Mouse (Mus musculus) heart, postnatal 36 days (tissue): Measurements from ENCODE around the gene Med29. TPM values are rescaled to one million over a fixed set of nuclear protein-coding genes. Genes with fewer than 3 reads are reported as not detected.

Source experiments
- DNase-seq, 2 experiments: peaks; one replicate each; pipeline ENCODE4 v3.0.0; 2021 to 2022
- intact Hi-C: fragments of 180-260 bp; cut with DNase I; formaldehyde crosslinking; loops from one replicate; pipeline ENCODE4 v1.15.1; 2025
- total RNA-seq, 2 experiments: library from RNA; stranded (reverse); gene quantifications; 2 replicates each; pipeline ENCODE4 v1.2.3; 2021

Med29 gene
- total RNA-seq = 10 to 100 TPM; 18.2 to 20.1 TPM

DNA sequence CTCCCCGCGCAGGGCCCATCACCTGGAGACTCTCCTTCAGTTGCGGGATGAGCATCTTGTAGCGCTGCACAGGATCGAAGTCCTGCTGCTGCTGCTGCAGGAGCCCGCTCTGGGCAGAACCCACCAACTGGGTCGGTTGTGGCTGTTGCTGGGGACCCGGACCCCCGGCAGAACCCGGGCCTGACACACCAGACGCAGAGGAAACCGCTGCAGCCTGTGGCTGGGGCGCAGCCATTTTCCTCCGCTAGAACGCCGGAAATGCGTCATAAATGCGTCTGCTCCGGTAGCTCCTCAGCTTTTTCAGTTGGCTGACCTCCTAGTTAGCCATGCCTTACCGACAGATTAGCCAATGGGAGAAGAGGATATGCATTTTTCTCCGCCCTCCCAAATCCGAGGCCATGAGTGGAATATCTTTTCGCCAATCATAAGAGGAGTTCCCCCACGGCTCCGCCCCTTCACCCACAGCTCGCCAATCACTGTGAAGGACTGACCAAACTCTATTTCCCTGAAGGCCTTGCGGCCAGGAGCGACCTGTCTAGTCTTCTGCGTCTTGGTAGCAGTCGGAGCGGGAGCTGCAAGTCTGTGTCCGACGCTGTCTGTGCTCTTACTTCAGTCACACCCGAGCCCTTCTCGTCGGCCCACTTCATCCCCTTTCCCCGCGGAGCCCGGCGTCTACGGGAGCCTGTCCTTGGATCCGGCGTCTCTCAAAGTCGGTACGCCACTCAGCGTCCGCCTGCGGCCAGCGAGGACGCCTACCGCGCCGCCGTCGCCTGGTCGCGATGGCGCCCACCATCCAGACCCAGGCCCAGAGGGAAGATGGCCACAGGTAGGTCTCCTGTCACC lies at the start of gene Med29, which contains the start of gene Paf1:
Med29 (minus strand) TSS at position 280 of the 843 bp plus-strand sequence.
Paf1 (plus strand) TSS at position 523 of the 843 bp plus-strand sequence.
- peak; percentile 91 to 93 for DNase-seq
- intact Hi-C loops = loop anchor here (2.0 kb wide), 1 partner anchor 42 kb away; no protein-coding TSS in a partner anchor

DNA sequence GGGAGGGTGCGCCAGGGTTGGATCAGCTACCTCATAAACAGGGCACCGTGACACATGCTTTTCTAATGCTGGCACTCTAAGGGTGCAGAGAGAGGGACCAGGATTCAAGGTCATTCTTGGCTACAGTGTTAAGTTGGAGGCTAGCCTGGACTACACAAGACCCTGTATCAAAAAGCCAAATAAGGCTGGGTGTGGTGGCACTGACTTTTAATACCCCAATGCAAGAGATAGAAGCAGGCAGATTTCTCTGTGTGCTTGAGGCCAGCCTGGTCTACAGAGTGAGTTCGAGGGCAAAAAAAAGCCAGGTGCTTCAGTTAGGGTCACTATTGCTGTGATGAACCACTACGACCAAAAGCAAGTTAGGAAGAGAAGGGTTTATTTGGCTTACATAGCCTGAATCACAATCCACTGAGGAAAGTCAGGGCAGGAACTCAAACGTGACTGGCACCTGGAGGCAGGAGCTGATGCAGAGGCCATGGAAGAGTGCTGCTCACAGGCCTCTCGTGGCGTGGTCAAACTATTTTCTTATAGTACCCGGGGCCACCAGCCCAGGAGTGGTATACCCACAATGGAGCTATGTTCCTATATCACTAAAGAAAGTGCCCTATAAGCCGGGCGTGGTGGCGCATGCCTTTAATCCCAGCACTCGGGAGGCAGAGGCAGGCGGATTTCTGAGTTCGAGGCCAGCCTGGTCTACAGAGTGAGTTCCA lies 49.4 kb upstream of the Med29 start:
- intact Hi-C loops = no loop called here
- DNase-seq = no peak

DNA sequence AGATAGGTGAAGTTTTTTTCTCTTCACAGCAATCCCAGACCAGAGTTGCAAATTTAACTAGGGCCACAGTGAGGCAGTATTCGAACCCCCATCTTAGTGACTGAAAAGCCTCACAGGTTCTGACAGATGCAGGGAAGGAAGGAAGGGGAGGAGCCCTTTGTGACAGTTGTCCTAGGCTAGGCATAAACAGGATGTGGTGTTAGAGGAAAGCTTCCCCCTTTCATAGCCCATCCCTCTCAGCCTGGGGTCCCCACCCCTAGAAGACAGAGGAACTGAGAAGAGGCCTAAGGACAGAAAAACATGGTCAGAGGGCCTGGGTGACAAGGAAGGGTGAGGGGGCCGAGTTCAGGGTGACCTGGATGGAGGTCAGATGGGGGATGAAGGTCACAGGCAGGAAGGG lies 48.2 kb upstream of the Med29 start:
- peak; percentile 34 to 38 for DNase-seq
- intact Hi-C loops = no loop called here

DNA sequence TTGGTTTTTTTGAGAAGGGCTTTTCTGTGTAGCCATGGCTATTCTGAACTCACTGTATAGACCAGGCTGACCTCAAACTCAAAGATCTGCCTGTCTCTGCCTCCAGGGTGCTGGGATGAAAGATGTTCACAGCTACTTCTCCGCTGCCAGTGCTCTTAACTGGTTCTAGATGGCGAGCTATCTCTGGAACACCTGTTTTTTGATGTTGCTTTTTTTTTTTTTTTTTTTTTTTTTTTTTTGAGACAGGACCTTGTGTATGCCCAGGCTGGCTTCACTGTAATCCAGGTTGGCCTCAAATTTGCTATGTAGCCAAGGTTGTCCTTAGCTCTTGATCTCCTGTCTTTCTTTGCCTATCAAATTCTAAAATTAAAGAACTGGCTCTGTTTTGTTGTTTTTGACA lies 46.3 kb upstream of the Med29 start:
- intact Hi-C loops = no loop called here
- no peak for DNase-seq

DNA sequence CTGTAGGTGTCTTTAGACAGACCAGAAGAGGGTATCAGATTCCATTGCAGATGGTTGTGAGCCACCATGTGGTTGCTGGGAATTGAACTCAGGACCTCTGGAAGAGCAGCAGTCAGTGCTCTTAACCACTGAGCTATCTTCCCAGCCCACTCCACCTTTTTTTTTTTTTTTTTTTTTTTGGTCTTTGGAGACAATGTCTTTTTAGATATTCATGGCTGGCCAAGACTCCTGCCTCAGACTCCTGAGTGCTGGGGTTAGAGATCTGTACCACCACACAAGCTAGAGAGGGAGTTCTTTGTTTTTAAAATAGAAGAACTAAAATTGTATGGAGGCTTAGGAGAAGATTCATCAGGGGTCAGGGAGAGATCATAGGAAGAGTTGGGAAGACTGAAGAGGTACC lies 45.5 kb upstream of the Med29 start:
- intact Hi-C loops = loop anchor here (2.0 kb wide), 1 partner anchor 163 kb away; no protein-coding TSS in a partner anchor

DNA sequence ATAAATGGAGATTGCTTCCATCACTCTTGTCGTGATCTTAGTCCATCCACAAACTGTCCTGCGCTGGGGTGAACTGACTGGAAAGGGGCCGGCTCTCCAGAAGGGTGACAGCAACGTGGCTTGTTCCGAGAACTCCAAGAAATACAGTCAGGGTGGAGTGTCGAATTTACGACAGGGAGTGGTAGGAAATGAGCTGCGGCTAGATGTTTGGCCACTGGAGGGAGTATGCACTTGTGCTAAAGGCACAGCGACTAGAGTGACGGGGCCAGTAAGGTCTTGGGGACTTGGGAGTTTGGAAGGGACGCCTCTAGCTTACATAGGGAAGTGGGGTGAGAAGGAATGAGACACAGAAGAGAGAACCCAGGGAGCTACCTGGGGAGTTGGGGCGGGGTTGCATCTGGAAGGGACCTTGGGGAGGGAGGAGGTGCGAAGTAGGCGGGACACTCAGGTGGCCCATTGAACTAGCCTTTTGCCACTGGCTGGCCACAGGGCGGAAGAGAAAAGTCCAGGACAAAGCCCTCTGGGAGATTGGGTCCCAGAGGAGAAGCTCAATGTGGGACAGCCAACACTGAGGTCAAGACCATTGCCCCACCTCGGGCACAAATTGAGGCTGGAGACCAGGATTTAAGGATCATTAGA lies 44.5 kb upstream of the Med29 start, which contains the start of gene Gmfg:
Gmfg (plus strand) TSS at position 516 of the 639 bp plus-strand sequence.
- DNase-seq = peak in 1 of 2 experiments; percentile 75
- intact Hi-C loops = loop anchor here (2.0 kb wide), 1 partner anchor 164 kb away; no protein-coding TSS in a partner anchor

More for the DNA sequence above, 45.5 kb upstream of the Med29 start:
- DNase-seq = no peak

DNA sequence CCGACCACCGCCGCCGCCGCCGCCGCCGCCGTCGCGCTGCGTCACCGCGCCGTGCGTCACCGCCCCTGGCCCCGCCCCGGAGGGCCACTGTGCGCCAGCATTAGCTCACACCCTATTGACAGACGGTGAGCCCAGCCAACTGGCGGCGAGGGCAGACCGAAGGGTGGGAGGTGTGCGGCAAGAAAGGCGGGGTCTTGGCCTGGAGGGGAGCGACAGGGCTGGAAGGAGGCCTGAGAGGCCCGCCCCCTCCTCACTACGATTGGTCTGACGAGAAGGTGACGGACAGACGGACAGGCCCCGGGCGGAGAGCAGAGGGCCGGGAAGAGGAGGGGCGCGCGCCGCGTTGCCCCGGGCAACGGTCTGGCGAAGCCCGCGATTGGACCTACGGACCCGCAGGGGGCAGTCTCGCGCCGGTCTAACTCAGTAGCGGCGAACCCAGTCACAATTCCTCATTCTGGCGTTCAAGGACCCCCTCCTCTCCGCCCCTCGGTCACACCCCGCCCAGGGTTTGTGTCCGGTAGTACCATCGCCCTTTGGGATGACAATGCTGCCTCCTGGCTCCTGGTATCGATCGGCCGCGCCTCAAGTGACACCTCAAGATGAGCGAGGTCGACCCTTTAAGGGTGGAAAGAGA lies 43.9 kb upstream of the Med29 start:
- intact Hi-C loops = loop anchor here (2.0 kb wide), 1 partner anchor 164 kb away; no protein-coding TSS in a partner anchor
- peak; percentile 99 to 100 for DNase-seq

DNA sequence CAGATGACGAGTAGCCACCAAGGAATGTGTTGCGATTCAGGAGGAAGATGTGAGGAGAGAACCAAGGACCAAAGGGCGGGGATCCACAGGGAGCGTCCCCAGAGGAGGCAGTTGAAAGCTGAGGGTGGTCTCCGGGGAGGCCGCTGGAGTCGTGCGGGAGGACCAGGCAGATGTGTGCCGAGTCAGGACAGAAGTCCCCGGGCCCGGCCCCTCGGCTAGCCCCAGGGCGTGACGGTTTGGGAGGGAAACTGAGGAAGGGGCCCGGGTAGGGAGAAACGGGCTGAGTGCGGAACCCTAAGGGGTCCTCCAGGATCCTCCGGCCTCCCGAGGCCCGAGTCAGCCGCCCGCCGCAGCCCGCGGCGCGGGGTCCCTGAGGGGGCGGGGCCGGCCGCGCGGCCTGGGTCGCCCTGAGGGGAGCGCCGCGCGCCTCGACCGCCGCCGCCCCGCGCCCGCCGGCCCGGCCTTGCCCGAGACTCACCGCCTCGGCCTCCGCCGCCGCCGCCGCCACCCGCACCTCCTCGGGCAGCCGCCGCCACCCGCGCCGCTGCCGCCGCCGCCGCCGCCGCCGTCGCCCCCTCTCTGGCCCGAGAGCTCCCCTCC lies 43.3 kb upstream of the Med29 start:
- intact Hi-C loops = loop anchor here (2.0 kb wide), 2 partner anchors 43 to 165 kb away; partner anchors contain the start of genes Med29 and Paf1
- no peak for DNase-seq

DNA sequence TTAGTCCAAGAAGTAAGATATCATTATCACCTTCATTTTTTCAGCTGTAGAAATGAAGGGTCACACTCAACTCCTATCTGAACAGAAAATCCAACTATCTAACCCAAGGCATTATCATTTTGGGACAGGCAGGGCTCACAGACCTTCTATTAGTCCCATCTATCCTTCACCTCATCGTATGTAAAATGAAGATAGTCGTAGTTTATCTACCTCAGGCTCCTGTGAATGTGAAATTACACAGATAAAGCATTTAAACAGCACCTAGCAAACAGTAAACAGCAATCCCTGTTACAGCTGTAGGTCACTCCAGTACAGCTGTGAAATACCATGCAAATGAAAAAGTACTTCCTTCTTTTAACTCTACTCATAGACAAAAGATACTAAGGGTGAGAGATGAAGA lies 39.7 kb upstream of the Med29 start:
- no peak for DNase-seq
- intact Hi-C loops = no loop called here

DNA sequence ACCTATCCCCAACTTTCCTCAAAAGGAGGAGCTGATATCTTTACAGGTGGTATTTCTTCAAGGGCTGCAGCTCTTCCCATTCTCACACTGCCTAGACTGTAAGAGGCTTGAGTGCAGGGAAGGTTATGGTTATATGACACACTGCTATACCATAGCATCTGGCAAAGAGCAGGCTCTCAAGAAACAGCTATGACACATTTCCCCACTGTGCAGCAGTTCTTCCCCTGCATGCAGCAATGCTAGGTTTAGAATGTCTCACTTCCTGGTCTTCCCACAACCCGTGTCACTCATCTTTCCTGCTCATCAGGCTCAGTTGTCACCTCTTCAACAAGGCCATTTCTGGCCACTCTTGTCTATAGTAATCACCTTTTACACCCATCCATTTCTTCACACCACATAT lies 38.0 kb upstream of the Med29 start:
- DNase-seq = no peak
- intact Hi-C loops = no loop called here

DNA sequence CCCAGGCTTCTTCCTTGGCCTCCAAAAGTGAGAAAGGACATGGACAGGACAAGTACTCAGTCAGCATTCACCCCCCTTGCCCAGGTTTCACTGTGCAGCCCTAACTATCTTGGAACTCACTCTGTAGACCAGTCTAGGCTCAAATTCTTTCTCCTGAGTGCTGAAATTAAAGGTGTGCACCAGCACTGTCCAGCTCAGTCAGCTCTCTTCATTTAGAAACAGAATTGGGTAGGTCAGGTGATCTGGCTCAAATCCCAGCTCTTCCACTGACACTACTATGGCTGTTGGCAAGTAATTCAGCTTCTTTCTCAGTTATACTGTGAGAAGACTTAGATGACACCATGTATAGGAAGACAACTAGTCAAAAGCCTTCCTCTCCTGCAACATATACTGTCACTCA lies 35.2 kb upstream of the Med29 start:
- intact Hi-C loops = no loop called here
- no peak for DNase-seq

DNA sequence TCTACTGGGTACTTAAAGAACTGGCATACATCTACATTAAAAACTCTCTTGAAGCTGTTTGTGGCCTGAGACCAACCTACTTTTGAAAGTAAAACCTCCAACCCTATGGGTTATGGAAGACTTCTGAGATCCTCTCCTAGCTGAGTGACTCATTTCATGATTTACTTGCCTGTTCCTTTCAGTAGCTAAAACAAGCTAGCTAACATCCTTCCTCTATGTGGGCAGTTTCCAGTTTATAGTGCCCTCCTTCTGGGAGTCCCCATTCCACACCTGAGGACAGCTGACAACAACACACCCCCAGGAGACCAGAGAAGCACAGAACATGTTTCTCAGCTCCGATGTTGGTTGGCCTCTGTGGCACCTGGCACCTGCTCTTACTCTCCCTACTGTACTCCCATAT lies 30.5 kb upstream of the Med29 start:
- no peak for DNase-seq
- intact Hi-C loops = no loop called here

DNA sequence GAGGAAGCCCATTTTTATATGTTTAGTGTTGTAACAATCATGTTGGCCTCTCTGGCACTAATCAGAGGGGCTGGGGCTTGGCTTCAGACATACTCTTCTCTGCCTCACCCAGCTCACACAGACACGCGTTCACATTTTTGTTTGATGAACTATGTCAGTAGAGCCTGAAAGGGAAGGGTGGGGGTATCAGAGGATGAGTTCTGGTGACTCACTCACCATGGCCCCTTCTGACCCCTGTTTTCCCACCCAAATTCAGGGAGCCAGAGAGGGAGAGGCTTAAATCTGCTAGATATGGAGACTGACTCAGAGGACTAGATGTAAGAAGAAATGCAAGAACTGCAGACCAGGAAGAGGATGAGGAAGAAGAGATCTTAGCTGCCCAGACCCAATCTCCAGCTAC lies 26.9 kb upstream of the Med29 start:
- DNase-seq = no peak

DNA sequence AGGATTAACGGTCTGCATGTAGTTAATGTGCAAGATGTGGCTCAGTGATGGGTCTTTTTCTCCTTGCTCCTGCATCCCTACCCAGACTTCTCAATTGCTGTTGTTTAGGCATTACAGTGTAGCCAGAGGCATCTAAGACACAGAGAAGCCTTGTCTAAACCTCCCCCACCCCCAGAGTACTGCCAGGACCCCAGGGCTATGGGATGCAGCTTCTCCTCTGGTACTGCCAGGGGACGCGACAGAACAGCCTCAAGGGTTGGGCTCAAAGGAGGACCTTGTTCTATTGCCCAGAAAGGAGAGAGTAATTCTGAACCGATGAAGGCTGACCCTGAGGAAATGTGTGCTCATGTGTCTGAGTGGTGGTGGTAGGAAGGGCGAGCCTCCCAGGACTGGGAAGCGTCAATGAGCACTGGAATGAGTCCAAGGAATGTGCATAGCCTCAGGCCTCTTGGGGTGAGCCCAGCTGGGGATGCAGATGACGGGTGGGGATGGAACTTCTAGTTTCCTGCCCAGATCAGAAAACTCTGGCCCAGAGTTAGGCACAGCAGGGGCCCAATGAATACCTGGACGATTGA lies 25.7 kb upstream of the Med29 start:
- intact Hi-C loops = no loop called here
- peak; percentile 61 to 65 for DNase-seq

More for the DNA sequence above, 26.9 kb upstream of the Med29 start:
- intact Hi-C loops = no loop called here

DNA sequence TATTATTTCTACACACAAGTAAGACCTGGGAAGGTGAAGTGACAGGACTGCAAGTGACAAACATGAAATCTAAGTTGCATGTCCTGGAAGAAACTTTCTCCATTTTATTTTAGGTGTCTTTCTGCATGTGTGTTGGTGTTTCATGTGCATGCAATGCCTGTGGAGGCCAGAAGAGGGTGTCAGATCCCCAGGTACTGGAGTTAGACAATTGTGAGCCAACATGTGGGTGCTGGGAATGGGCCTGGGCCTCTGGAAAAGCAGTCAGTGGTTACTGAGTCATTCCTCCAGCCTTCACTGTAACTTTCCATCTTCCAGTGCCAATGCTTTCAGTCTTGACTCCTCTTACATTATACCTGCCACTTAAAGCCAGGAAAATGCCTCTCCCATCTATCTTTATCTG lies 24.9 kb upstream of the Med29 start:
- DNase-seq = no peak
- intact Hi-C loops = no loop called here

DNA sequence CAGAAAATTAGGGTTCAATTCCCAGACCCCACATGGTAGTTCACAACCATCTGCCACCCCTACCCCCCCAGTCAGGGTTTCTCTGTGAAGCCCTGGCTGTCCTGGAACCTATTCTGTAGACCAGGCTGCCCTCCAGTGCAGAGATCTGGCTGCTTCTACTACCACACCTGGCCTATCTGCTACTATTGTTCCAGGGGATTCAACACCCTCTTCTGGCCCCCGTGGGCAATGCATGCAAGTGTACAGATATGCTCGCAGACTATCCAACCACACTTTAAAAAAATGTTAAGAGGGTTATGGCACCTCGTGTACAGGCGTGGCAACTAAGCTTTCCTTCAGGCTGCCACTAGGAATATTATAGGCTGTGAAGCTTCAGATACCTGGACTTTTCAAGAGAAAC lies 20.3 kb upstream of the Med29 start:
- DNase-seq = no peak
- intact Hi-C loops = no loop called here

DNA sequence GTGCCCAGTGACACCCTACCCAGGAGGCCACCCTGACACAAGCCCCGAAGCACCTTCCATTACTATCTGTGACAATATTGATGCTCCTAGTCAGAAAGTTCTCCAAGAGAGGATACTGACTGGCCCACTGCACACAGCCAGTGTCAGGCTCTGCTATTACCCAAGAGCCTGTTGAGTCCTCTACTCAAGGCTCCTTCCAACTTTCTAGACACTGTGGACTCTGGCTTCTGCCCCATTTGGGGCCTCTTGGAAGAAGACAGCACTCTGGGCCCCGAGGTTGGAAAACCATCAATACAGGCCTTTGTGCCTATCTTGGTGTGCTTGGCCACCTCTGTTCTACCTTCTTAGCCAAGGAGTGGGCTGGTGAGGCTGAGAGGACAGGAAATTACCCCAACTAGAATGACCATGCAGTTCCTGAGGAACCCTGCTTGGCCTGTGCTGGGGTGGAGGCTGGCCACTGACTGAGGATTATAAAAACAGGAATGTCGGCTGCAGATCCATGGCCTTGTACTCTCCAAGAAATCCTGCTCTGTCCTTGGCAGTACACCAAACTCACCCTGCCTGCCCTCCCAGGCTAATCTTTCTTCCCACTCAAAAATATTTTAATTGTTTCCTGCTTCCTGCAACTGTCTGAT lies 18.4 kb upstream of the Med29 start:
- peak; percentile 65 for DNase-seq
- intact Hi-C loops = no loop called here

DNA sequence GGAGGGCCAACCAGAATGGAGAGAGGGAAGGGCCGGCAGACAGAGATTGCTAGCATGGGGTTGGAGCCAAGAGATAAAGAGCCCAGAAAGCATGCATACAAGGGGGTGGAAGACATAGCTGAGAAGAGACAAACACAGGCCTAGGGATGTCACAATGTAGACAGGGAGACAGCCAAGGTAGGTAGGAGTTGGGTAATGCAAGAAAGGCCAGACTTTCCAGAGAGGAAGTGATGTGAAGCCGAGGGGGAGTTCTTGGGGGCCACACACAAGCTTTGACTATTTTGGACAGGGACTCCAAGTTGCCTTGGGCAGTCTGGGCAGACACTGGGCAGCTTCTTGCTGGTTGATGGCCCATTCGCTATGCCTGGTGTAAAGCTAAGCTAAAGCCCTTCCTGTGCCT lies 9.4 kb upstream of the Med29 start:
- intact Hi-C loops = no loop called here
- DNase-seq = no peak

DNA sequence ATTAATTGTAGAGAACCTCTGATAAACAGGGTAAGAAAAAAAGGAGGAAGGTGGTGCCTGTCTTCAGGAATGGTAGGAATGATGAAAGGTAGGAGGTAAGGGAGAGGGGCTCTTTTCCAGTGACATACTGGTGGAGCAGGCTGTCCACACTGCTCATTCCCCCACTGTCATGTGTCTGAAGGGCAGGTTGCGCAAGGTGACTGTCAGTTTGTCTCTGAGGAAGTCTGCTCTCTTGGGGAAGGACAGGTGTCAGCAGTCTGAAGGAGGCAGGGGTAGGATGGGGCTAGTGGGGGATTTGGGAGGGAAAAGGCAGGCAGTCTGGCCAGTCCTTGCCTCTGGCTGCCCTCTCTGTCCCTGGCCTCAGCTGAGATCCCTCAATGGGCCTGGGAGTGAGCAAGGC lies 8.5 kb upstream of the Med29 start:
- intact Hi-C loops = no loop called here
- no peak for DNase-seq
